Mouse (Mus musculus): ENCODE measurements at regions not wholly inside any gene's neighbourhood (a gene's known extent, or its start where the extent isn't known, plus 50 kb on each side); places are given as distances from the start of the nearest gene placed in this dataset.

DNA sequence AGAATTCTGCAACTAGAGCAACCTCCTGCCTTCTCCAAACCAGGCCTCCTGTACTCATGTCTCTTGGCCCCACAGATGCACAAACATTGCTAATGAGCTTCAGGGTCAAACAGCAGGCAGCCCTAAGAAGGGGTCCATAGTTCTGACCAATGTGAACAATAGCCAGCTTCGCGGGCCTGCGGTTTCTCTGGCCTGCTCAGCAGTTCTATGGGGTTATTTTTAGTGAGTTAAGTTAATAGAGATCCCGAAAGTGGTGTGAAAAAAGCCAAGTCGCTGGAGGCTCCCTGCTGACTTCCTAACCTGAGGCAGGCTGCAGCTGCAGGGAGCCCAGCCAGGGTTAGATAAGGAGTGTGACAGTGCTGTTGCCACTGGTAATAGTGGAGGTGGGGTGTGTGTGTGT is 106.6 kb downstream of the Pdcd6ip start:
- DNase-seq (ENCODE audit: low spot score in 2 of 2) = no peak

DNA sequence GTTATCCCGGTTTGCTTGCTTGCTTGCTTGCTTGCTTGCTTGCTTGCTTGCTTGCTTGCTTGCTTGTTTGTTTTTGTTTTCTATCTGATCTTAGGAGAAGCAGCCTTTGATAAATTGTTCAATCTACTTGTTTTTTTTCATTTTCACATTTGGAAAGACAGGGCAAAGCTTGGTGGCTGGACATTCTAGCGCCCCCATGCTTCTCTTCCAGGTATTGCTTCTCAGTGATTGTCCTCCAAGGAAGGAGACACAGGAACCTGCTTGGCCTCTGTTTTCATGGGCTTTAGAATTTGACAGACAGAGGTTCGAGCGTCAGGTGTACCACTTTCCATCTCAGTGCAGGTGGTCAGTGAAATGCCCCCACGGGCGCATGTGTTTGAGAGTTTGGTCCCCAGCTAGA is 120.8 kb downstream of the Pdcd6ip start:
- DNase-seq (ENCODE audit: low spot score in 2 of 2) = no peak

DNA sequence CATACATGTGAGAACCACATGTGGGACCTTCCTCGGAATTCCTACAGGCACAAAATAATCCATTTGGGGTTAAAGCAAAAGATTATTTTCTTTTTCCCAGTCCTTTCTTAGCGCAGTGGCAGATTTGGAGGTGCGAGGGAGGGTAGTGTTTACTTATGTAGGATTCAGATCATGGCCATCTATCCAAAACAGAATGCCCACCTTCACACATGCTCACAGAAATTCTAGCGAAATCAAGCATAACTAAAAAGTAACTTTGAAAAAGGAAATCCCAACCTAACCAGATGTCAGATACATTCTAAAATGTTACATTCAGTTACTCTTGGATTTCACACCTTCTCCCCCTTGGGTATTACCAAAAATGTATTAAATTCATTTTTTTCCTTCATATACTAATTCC is 121.6 kb downstream of the Pdcd6ip start:
- DNase-seq (ENCODE audit: low spot score in 2 of 2) = no peak

DNA sequence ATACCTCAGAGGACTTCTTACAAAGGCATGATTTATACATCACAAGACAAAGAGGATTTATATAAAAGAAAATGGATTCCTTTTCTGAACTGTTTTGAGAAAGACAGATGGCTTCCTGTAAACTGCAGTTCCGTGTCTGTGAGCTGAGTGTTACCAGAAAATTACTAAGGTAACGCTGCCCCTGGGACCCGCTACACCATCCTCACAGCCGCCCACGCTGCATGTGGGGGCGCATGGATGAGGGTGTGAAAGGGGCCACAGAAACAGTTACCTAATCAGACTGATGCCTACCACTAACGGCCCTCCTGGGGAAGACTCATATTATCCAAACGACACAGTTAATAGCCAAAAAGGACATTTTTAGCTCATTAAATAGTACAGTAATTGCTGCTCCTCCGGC is 129.8 kb downstream of the Pdcd6ip start:
- DNase-seq (ENCODE audit: low spot score in 2 of 2) = no peak

DNA sequence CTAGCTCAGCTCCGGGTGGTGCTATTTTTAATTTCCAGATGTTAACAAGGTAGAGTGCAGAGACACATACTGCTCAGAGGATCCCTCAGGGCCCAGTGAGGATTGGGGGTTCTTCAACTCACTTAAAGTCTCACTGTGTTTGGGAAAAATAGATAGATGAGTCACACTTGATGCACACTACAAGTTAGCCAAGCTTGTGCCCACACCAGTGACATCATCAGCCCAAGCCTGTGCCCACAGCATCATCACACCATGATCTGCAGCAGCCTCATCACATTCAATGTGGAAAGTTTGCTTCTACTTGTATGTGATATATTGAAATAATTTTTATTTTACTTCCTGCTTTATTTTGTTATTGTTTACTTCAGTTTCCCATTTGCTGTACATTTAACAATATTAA is 139.2 kb downstream of the Pdcd6ip start:
- DNase-seq (ENCODE audit: low spot score in 2 of 2) = no peak

DNA sequence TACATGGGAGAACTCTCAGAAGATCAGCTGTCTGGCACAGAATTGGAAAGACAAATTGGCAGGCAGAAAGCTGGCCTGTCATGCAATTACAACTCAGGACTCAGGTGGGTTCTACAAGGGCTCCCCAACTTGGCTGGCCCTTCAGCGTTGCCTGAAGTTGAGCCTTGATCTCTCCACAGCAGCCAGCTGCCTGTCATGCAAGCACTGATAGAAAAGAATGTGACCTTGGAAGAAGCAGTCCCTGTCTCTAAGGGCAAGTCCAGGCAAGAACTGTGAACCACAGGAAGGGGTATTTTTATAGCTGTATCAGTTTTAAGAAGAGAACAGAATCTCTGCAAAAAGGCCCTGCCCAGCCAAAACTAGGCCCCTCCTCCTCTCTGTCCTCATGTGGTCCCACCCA is 140.4 kb downstream of the Pdcd6ip start:
- DNase-seq (ENCODE audit: low spot score in 2 of 2) = no peak

DNA sequence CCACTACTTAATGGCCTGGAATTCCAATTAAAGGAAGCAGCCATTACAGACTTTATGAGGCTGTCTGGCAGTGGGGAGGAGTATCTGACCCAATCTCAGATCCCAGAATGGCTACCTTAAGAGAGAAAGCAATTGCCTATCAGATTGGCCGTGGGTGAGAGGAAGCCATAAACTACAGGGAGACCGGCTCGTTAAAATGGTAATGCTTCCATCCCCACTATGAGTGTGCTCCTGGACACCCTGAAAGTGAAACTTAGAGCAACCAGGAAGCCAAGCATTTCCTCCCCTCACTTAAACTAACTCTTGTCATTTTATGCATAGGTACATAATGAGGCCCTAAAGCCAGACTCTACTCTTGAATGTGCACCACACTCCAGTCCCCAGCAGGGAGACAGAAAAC is 141.4 kb downstream of the Pdcd6ip start:
- no peak for DNase-seq (ENCODE audit: low spot score in 2 of 2)

DNA sequence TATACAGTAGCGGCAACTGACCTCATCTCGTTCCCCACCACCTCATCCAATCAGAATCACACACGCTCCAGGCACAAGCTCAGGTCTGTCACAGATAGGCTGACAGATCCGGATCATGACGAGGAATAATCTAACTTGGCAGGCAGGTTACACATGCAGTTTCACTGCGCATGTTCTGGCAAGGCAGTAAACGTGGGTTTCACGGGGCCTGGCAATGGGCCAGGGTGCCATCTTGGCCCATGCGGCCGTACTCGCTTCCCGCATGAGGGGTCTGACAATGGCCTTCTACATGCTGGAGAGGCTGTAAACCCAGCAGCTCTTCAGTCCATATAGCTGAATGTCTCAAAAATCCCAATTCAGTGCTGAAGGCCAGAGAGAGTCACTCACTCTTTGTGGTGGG is 154.1 kb downstream of the Pdcd6ip start:
- no peak for DNase-seq (ENCODE audit: low spot score in 2 of 2)

DNA sequence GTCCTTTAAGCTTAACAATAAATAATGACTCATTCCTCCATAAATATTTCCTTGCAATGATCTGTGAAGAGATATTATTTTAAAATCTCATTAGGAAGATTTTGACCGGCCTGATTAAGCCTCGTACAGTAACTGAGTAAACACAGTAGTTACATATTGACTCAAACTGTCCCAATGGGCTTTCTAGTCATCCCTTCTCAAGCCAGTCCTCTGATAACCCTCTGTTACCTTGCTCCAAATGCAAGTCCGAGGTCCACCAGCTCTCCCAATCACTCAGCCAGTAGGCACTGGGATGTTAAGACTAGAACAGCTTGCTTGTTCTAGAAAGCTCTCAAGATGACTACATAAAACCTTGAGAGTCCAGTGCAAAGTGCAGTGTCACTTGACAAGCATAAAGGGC is 160.6 kb downstream of the Pdcd6ip start:
- no peak for DNase-seq (ENCODE audit: low spot score in 2 of 2)

DNA sequence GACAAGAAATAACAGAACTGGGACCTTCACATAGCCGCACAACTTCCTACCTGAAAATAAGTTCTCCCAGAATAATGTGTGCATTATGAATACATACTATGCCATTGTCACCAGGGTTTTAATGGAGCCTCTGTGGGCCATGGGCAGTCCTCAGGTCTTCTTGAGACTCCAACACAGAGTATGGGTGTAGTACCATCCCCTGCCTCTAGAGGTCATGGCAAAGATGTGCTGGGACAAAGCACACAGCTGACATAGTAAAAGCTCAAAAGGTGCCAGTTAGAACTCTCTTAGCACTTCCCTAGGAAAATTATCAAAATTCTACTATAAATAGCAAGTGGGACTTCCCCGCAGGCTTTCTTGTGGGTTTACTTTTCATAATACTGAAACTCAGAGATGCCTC is 179.5 kb downstream of the Pdcd6ip start:
- no peak for DNase-seq (ENCODE audit: low spot score in 2 of 2)

DNA sequence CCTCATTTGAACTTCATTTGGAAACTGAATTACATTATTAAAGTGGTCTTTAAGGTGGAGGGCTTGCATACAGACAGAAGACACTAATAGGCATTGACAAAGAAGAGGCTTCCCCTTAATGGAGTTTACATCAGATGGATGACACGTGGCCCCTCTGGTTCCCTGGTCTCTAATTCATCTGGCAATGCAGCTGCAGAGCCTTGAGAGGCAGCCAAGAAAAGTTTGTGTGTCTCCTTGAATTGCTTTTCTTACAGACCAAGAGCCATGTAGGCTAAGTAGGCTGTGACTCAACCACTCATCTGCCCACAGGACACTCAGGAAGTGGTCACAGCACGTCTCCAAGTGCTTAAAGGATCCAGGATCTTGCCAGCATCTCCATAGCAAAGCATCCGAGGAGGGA is 183.8 kb downstream of the Pdcd6ip start:
- DNase-seq (ENCODE audit: low spot score in 2 of 2) = no peak

DNA sequence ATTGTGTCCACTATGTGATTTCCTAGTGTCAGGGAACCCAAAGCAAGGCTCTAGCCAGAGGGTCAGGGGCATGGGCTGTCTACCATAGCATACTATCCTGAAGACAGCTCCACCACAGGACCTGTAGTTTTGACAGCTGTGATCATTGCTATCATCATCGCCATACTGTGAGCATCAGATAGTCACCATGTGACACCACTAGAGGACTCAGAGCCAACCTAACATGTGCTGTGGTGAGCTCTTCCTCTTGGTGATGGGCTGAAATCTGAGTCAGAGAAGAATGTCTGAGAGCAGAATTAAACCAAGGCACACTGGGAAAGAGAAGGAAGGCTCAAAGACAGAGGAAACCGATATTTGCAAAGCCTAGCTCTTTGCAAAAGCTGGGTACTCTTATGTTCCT is 184.9 kb downstream of the Pdcd6ip start:
- DNase-seq (ENCODE audit: low spot score in 2 of 2) = no peak

DNA sequence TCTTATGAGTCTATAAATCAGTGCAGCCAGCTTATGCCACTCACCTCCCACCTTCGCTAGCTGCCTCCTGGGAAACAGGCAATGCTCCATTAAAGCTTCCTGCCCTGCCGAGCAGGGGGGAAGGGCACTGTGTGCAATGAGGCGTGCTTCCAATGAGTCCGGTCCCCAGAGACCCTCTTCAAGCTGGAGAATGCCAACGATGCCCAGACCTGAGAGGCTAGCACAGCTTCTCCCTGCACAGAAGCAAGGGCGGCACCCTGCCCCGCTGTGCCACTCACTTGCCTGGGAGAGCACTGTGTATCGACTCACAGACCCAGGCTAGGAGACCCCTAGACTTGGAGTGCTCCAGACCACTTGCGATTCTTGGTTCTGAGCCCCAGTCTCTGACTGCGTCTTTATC is 188.3 kb downstream of the Pdcd6ip start:
- DNase-seq (ENCODE audit: low spot score in 2 of 2) = no peak

DNA sequence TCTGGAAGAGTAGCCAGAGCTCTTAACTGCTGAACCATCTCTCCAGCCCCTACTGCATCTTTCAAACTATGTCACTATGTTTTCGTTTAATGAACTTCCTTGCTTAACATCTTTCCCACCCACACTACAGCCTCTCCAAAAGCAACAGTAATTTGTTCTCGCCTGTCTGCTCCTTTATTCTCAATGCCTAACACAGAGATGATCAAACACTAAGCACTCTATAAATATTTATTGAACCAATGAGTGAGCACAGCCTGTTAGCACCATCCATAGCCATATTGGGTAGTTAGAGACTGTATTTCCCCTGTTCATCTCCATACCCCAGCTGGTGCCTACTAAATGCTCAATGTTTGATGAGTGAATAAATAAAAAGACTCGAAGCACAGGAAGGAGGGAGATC is 189.6 kb downstream of the Pdcd6ip start:
- no peak for DNase-seq (ENCODE audit: low spot score in 2 of 2)

DNA sequence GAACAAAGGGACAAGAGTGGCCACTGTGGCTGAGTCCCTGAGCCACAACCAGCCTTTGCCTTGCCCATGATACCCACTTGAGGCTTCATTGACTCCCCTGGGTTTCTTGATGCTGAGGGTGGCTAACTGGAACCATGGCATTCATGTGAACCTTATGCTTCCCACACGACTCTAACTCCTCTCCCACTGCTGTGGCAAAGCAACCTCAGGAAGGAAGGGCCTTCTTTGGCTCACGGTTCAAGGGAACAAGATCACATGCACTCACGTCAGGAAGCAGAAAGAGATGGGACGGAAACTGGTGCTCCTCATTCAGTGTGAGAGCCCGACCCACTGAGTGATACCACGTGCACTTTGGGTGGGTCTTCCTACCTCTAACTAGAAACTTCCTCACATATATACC is 190.3 kb downstream of the Pdcd6ip start:
- DNase-seq (ENCODE audit: low spot score in 2 of 2) = no peak

DNA sequence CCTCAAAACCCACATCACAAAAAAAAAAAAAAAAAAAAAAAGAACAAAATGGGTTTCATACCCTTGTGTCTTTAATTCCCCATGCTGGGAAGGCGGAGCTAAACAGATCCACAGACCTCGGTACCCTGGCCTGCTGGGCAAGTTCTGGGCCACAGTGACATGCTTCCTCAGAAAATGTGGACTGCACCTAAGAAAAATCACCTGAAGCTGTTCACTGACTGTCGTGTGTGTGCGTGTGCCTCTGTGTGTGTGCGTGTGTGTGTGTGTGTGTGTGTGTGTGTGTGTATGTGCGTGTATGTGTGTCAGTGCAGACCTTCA is 192.4 kb downstream of the Pdcd6ip start:
- no peak for DNase-seq (ENCODE audit: low spot score in 2 of 2)

DNA sequence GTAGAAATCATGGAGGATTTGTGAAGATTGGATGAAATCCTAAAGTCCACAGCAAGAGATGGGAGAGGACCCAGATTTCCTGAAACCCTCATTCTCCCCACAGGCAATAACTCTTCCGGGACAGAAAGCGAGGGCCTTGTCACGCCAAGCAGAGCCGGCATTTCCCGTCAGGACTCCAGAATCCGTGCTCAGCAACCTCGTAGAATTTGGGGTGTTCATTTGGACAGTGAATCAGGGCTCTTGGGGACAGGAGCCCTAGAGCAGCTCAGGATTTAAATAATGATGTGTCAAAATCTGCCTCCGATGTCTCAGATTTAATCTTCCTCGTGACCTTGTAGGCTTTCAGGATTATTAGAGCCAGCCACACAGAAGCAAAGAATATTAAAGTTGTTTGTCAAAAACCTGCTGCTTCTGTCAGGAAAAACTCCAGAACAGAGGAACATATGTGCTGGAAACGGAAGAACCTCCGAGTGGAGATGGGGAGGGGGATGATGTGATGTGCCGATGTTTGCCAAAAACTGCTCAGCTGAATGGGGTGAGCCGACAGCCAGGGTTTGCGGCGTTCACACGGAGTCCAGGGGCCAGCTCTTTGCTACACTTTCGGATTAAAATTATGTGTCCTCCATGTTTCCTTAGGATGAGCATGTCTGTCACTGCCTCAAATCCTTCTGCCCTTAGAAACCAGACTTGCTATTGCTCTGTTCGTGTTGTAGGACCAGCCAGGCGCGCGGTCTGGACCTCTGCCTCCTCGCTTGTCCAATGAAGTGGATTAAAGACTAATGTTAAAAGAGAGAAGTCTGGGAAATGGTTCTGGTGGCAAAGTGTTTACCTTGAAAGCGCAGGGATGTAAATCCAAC is 193.0 kb downstream of the Pdcd6ip start:
- DNase-seq (ENCODE audit: low spot score in 2 of 2) = no peak

DNA sequence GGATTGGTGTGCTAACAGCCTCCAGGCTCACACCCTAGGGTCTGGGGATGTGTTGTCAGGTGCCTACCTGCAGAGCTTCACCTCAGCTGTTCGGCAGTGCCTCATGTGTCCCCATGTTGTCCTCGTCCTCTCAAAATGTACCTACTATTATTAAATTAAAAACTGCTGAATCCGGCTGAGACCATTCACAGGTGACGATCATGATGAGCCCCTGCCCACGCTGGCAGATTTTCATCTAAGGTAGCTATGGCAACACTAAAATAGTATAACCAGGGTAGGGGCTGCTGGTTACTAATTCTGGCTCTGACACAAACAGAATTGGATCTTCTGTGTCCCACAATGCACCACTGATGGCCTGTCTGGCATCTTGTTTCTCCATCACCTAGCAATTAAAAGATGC is 196.8 kb downstream of the Pdcd6ip start:
- DNase-seq (ENCODE audit: low spot score in 2 of 2) = no peak

DNA sequence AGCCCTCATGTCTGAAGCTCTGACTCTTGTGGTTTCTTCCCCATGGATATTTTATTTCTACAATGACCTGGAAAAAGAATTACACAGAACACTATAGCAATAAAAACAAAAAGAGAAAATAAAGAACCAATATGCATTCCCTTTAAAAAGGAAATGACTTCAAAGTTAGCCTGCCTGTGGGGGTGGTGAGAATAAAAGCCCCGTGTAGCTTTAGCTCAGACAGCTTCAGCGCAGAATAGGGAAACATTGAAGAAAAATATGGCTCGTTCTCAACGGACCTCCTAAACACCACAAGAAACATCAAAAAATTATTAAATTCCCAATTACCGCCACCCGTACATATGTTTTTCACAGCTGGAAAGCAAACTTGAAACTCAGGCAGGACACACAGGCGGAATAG is 198.7 kb downstream of the Pdcd6ip start:
- no peak for DNase-seq (ENCODE audit: low spot score in 2 of 2)

DNA sequence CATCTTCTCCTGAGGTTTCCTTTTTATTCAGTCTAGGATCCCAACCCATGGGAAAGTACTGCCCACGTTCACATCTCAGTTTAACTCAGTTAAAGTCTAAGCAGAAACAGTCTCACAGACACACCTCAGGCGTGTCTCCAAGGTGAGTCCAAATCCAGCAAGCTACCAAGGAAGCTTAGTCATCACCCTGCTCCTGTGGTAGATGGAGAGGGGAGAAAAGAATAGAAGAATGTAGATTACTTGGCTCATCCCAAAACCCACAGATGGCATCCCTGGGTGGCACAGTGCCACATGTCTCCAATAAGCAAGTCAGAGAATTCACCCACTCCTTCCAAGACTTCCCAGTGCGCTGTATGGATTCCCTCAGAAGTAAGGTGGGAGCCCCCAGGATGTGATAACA is 199.2 kb downstream of the Pdcd6ip start:
- no peak for DNase-seq (ENCODE audit: low spot score in 2 of 2)

DNA sequence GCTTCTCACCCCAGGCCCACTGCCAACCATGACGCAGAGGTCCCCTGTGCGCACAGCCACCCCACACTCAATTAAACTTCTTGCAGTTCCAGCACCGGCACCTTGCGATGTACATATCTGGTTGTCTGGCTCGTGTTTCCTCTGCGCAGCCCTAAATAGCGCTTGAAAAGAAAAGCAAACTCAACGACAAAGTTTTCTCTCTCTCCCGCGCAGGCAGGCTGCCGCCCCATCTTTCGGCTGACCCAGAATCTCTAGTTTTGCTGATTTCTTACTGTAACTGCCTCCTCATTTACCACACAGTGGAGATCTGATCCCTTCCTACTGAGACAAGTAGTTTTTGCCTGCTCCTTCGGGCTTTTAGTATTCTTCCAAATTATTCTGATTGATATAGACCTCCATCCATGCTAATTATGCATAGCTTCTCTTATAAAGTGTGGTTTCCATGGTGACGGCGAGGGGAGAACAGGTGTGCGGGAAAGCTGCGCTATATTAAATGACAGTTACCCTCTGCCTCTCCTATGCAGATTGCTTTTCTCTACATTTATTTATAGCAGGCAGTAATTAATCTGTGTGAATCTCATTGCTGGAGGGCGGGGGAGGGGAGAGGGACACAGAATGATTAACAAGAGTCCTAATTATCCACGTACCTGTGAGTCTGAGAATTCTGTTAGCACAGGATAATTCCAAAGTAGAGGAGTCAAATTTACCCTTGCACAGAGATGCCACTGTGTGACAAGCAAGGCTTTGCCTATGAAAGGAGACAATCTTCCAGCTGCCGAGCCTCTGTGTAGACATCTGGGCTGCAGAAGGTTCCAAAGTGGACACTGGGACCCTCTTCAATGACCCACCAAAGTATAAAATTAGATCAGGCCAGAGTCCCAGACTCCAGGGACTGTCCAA is 200.2 kb downstream of the Pdcd6ip start:
- no peak for DNase-seq (ENCODE audit: low spot score in 2 of 2)

DNA sequence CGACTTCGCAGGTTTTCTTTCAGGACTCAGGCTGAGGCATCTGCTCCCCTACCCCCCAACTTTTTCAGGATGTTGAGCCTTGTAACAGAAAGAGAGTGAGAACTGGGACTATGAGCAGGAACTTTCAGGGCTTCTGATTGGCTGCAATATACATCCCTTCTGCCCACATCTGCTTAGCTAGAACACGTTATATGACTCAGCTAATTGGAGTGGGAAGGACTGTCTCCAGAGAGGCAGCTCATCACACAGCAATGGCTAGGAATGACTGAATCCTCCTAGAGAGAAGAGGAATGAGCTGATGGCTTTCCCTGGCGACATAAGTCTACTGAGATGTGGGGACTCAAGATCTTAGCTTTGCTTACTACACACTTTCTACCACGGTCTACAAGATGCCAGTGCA is 208.8 kb downstream of the Pdcd6ip start:
- no peak for DNase-seq (ENCODE audit: low spot score in 2 of 2)

DNA sequence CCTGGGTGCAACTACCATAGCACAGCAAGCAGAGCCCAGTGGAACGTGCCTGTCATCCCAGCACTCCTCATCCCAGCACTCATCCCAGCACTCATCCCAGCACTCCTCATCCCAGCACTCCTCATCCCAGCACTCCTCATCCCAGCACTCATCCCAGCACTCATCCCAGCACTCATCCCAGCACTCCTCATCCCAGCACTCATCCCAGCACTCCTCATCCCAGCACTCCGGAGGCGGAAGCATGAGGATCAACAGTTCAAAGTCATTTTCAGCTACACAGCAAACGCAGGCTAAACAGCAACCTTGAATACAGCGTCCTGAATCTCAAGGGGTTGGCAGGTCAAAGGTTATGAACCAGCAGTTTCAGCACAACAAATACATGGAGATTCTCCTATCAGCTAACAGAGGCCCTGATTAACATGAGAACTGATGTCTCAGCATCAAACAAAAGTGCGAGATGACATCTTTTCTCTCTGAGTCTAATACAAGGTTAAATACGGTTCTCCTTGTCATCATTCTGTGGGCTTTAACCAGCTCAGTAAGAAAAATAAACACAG is 211.8 kb downstream of the Pdcd6ip start:
- no peak for DNase-seq (ENCODE audit: low spot score in 2 of 2)

All from spleen, postnatal 14 days (tissue).